Mouse (Mus musculus) lung, postnatal 0 days (tissue): ENCODE results near the gene Sergef. TPM values are rescaled to one million over a fixed set of nuclear protein-coding genes. Genes with fewer than 3 reads are reported as not detected.

Source experiments
- ATAC-seq: fragments of 200-750 bp; cut with Nextera tagmentation; 2 replicates; pipeline ENCODE4 v1.8.0; 2017; ENCODE audit warnings: moderate library complexity
- DNase-seq: peaks from one replicate; pipeline ENCODE4 v3.0.0-alpha.2; 2016; ENCODE audit warnings: low spot score
- H3K27ac ChIP-seq: fragments of 300-500 bp; sonication (generic); 2 replicates; pipeline ENCODE4 v1.5.1; 2014; ENCODE audit warnings: antibody characterized with exemption, mild to moderate bottlenecking, low read length, mixed read lengths
- H3K27me3 ChIP-seq: fragments of 300-500 bp; sonication (generic); replicated peaks from 2 replicates; pipeline ENCODE4 v1.6.1; 2014; ENCODE audit warnings: low read length, mixed read lengths; ENCODE audit not compliant: insufficient read depth
- H3K36me3 ChIP-seq: fragments of 300-500 bp; sonication (generic); 2 replicates; pipeline ENCODE4 v1.6.1; 2014; ENCODE audit warnings: low read length, mixed read lengths; ENCODE audit not compliant: insufficient read depth
- H3K4me1 ChIP-seq: fragments of 300-500 bp; sonication (generic); 2 replicates; pipeline ENCODE4 v1.6.1; 2014; ENCODE audit warnings: antibody characterized with exemption, low read depth, low read length, mixed read lengths; ENCODE audit not compliant: insufficient read depth
- H3K4me2 ChIP-seq: fragments of 300-500 bp; sonication (generic); replicated peaks from 2 replicates; pipeline ENCODE4 v1.6.1; 2014; ENCODE audit warnings: low read depth, mild to moderate bottlenecking, low read length, moderate library complexity, mixed read lengths
- H3K4me3 ChIP-seq: fragments of 300-500 bp; sonication (generic); 2 replicates; pipeline ENCODE4 v1.5.1; 2014; ENCODE audit warnings: low read depth, low read length
- H3K9ac ChIP-seq: fragments of 300-500 bp; sonication (generic); replicated peaks from 2 replicates; pipeline ENCODE4 v1.6.1; 2014; ENCODE audit warnings: low read depth, mild to moderate bottlenecking
- H3K9me3 ChIP-seq: fragments of 300-500 bp; sonication (generic); 2 replicates; pipeline ENCODE4 v1.6.1; 2016; ENCODE audit warnings: low read length, mixed read lengths
- CTCF ChIP-seq: IDR thresholded peaks from 2 replicates; pipeline ENCODE4 v1.5.1; 2016; ENCODE audit warnings: antibody characterized with exemption, mild to moderate bottlenecking
- EP300 ChIP-seq: IDR thresholded peaks from 2 replicates; pipeline ENCODE4 v1.6.1; 2016; ENCODE audit warnings: antibody characterized with exemption, mild to moderate bottlenecking, control low read depth
- WGBS: fragments of 180-500 bp; shearing (Covaris S2); extraction: QIAGEN DNeasy Blood & Tissue Kit; methylation state at CpG from one replicate; pipeline ENCODE4 v1.1.7; 2014; 5-methylcytosine and 5-hydroxymethylcytosine counted together
- polyA plus RNA-seq: library from polyadenylated mRNA; unstranded; fragments of >200 nt; fragmentation: Nextera tagmentation; extraction: Ambion mirVana; gene quantifications from 2 replicates; pipeline ENCODE4 v1.2.1, GENCODE M21; 2015

The Sergef gene
- polyA plus RNA-seq, 1 experiment from 2014 or later, result 7.2 TPM

DNA sequence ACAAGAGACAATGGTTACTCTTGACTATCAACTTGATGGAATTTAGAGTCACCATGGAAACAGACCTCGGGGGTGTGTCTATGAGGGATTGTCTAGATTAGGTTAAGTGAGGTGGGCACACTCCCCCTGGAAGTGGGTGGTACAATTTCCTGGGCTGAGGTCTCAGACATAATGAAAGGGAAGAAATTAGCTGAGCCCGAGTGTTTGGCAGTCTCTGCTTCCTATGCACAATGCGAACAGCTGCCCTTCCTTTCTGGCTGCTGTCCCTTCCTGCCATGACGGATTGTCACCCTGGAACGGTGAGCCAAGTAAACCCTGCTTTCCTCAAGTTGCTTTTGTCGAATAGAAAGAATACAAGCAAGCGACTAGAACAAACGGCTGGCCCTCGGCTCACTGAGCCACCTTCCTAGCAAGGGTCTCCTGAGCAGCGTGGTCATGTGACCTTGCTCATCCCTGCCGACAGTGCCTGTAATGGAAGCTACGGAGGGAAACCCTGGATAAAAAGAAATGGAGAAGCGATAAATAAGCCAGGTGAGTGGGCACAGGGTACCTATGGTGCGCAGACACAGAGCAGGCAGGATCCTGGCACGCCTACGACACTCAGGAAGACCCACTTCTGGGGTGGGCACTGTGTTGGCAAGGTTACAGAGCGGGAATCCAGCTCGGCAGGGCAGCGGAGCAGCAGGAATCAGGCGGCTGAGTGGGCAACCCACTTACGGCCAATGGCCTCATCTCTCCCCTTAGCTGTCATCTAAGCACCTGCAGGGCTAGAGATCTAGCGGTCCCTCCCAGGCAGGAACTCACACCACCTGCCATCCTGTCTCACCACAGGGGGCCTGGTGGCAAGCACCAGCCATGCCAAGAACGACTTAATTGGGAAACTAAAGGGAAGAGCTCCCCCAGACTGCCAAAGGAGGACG, 130.0 kb downstream of the Sergef start:
- Histone ChIP-seq H3K36me3 (no peaks in the 10 kb centered on the region), H3K27me3 (no peaks in the 10 kb centered on the region), H3K4me1 (no peaks in the 10 kb centered on the region), H3K4me2 (no peak overlapping the region), H3K9me3 (no peaks in the 10 kb centered on the region), H3K4me3 (no peak overlapping the region), H3K9ac (no peak overlapping the region), H3K27ac (no peak overlapping the region)
- ATAC-seq, result peak; percentile 59
- 48% methylated on average over 24 of the region's 24 CpGs for WGBS
- TF ChIP-seq CTCF (no peak), EP300 (no peak)
- peak; percentile 34 for DNase-seq

DNA sequence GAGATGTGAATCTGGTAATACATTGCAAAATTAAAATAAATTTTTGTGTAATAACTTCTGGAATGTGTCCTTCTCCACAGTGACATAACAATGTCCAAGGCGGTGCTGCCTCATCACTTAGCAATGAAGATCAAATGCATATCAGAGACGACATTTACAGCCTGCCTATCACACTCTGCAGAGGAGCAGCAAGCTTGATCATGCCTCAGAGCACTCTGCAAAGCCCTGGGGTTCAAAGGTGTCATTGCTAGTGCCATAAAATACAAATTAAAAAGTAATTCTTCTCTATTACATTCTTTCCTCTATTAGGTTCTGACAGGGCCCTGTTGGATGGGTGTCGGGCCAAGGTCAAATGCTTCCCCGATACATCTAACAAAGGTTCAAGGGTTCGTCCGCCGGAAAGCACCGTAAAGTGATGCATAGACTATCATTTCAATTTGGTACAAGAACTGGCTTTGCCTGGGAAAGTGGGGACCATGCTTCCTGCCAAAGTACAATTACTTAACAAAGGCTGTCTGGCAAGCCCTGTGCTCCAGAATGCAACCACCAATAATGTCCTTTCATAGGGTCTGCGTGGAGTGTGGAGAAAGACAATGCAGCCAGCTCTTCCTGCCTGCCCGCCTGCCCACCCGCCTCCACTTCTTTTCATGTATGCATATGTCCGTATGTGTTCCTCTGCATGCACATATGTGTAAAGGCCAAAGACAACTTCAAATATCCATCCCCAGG, 130.9 kb downstream of the Sergef start:
- no peak overlapping the region for H3K4me3 ChIP-seq
- no peak overlapping the region for H3K4me2 ChIP-seq
- peak; percentile 21 for DNase-seq
- H3K9me3 ChIP-seq, result no peaks in the 10 kb centered on the region
- H3K9ac ChIP-seq, result no peak overlapping the region
- no peaks in the 10 kb centered on the region for H3K27me3 ChIP-seq
- no peak for TF ChIP-seq CTCF
- TF ChIP-seq EP300, result no peak
- no peaks in the 10 kb centered on the region for H3K36me3 ChIP-seq
- WGBS, result 57% methylated on average over 12 of the region's 12 CpGs
- H3K4me1 ChIP-seq, result no peaks in the 10 kb centered on the region
- H3K27ac ChIP-seq, result no peak overlapping the region
- ATAC-seq, result 0 out of 2 replicates have a peak, but pooled peaks have one; percentile 16

DNA sequence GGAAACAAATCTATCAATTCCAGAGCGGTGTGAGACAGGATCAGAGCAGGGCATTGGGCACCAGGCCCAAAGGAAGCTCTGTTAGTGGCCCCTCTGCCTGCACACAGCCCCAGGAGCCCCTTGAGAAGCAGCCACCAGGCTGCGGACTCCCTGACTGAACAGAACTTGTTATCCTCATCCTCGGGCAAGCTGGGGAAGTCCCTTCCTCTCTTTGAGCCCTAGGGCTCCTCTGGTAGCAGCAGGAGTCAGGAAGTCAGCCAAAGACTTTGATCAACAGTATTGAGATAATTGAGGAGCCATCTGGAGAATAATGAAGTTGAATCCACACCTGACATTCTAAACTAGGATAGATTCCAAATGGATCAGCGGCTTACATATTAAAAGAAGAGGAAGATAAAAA, 135.4 kb downstream of the Sergef start:
- DNase-seq (no peak), ATAC-seq (no peak)
- no peak overlapping the region for H3K4me2 ChIP-seq
- H3K4me1 ChIP-seq, result no peaks in the 10 kb centered on the region
- H3K27ac ChIP-seq, result no peak overlapping the region
- H3K9me3 ChIP-seq, result no peaks in the 10 kb centered on the region
- H3K9ac ChIP-seq, result no peak overlapping the region
- TF ChIP-seq EP300, result no peak
- TF ChIP-seq CTCF, result no peak
- no peaks in the 10 kb centered on the region for H3K27me3 ChIP-seq
- no peak overlapping the region for H3K4me3 ChIP-seq
- 44% methylated on average over 4 of the region's 4 CpGs for WGBS
- H3K36me3 ChIP-seq, result no peaks in the 10 kb centered on the region

DNA sequence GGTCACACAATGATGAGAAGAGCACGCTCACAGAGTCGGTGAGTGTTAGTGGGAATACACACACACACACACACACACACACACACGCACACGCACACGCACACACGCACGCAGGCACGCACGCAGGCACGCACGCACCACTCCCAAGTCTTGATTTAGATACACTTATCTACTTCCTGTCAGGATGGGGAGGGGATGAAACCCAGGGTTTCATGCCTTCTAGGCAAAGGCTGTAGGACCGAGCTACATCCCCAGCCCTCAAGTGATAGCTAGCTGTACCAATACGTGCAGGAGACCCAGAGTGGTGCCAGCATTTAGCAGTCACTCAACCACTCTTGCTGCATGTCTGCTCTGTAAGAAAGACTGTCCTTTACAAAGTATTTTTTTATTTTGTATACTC, 137.0 kb downstream of the Sergef start:
- Histone ChIP-seq H3K36me3 (no peaks in the 10 kb centered on the region), H3K4me3 (no peak overlapping the region), H3K27ac (no peak overlapping the region), H3K4me1 (no peaks in the 10 kb centered on the region), H3K27me3 (no peaks in the 10 kb centered on the region), H3K9me3 (no peaks in the 10 kb centered on the region), H3K4me2 (no peak overlapping the region), H3K9ac (no peak overlapping the region)
- DNase-seq (no peak), ATAC-seq (no peak)
- TF ChIP-seq EP300, result no peak
- TF ChIP-seq CTCF, result no peak
- 69% methylated on average over 13 of the region's 13 CpGs for WGBS

DNA sequence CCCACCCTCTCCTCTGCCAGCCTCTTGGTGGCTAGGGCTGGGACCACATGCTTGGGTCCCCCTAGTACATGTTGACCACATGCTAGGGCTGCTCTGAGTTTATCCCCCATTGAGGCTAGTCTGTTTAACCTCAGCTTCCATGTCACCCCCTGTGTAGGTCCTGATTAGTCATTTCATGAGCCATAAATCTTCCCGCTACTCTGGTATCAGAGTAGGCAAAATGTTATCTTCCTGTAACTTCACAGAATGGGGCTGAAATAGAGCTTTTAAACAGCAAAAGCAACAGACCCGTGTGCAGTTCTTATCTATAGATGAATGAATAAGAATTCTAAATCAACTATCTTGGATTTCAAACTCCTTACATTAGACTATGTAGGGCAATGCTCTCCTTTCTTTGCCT, 138.1 kb downstream of the Sergef start:
- Histone ChIP-seq H3K9ac (no peak overlapping the region), H3K27ac (no peak overlapping the region), H3K36me3 (no peaks in the 10 kb centered on the region), H3K27me3 (no peaks in the 10 kb centered on the region), H3K9me3 (no peaks in the 10 kb centered on the region), H3K4me2 (no peak overlapping the region), H3K4me1 (no peaks in the 10 kb centered on the region), H3K4me3 (no peak overlapping the region)
- DNase-seq (no peak), ATAC-seq (no peak)
- WGBS, result 71% methylated on average over 2 of the region's 2 CpGs
- TF ChIP-seq EP300 (no peak), CTCF (no peak)

DNA sequence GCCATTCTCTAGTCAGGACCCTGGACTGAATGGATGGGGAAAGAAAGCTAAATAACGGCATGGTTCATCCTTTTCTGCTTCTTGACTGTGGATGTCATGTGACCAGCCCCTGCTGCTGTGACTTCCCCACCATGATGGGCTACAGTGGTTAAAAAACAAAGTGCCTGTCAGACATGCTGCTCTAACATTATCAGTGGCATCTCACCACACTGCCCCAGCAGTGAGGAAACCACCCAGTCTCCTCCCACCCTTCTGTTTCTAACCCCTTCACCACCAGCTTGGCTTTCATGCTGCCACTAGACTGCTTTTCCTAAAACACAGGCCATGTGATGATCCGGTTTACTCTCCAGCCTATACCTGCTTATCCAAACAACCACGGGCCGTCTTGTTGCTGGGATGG, 140.0 kb downstream of the Sergef start:
- Histone ChIP-seq H3K4me2 (no peak overlapping the region), H3K4me3 (no peak overlapping the region), H3K27me3 (no peaks in the 10 kb centered on the region), H3K36me3 (no peaks in the 10 kb centered on the region), H3K27ac (no peak overlapping the region), H3K9ac (no peak overlapping the region), H3K4me1 (no peaks in the 10 kb centered on the region), H3K9me3 (no peaks in the 10 kb centered on the region)
- WGBS, result 91% methylated on average over 4 of the region's 4 CpGs
- TF ChIP-seq EP300, result no peak
- no peak for TF ChIP-seq CTCF
- ATAC-seq (no peak), DNase-seq (no peak)
